Mouse (Mus musculus) liver (tissue): ENCODE measurements around the gene Ifng.

Experiments
- DNase-seq: peaks from one replicate; pipeline ENCODE4 v3.0.0-alpha.2; 2020; ENCODE audit warnings: mixed read lengths

The Ifng gene

DNA sequence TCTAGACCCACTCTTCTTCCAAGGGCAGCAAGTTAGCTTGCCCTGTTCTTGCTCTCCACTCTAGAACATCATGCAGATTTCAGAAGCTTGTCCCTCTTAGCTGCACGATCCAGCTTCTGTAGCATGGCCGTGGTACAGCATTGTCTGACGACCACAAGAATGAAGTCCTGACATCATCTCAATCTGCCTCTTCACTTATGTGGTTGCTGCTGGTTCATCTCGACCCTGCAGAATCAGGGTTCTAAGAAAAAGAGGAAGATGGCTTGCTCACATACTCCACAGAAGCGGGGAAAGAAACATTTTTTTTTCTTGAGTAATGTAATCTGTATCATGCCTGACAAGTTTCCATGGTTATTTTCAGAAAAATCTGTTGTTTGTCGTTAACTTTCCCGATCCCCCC is 39.9 kb downstream of the Ifng start:
- DNase-seq: no peak

DNA sequence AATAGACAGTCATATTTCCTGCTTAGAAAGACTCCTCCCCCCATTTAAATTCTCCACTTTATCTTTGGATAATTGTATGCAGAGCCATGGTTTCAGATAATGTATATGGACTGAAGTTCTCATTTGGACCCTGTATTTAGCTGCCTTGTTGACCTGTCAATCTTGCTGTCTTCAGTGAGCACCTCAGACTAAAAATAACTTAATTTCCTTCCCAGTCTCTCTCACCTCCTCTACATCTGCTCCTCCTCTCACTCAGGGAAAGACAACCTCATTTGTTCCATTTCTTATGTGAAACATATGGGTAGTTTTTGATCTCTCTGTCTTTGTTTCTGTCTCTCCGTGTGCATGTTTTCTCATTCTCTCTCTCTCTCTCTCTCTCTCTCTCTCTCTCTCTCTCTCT is 53.3 kb downstream of the Ifng start:
- no peak for DNase-seq

DNA sequence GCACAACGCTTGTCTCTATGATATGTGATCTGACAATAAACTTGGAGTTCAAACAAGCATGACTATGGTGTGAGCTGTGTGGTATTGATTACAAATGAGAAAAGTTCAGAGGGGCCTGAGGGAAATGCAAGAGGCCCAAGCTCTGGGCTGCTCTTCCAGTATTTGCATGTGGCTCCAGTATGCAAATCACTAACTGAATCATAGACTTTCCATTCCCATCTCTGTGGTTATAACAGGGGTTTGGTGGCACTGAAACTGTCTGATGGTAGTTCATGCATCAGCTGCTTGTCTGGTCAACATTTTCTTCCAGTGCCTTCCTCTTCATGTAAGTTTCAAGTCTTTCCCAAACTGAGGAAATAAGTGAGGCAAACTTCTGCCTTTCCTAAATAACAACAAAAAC is 54.5 kb downstream of the Ifng start:
- DNase-seq: no peak
